Mouse (Mus musculus): Measurements from ENCODE around the gene B830017H08Rik.

GRCm38 (mm10) chr16:17792728-17793127 lies 40.2 kb upstream of the B830017H08Rik start:
- TF ChIP-seq POLR2A (IDR thresholded peaks at IDR 0.05; ENCODE audit: insufficient read length, low read depth) (no peak), MYOD1 (IDR thresholded peaks at IDR 0.05; ENCODE audit: control insufficient read depth in 1 of 3, insufficient read length in 2 of 3, low read depth in 2 of 3) (peak; percentile 12 to 71 (median 64)), USF1 (IDR thresholded peaks at IDR 0.05; ENCODE audit: low read depth) (no peak), MAX (IDR thresholded peaks at IDR 0.05; ENCODE audit: low read depth) (no peak), E2F4 (IDR thresholded peaks at IDR 0.05; ENCODE audit: insufficient read depth) (no peak), TCF3 (IDR thresholded peaks at IDR 0.05; ENCODE audit: insufficient read length, low read depth) (no peak), MYOG (IDR thresholded peaks at IDR 0.05; ENCODE audit: control insufficient read depth in 1 of 3, insufficient read depth in 1 of 3, insufficient read length in 2 of 3, low read depth in 2 of 3) (no peak)
